Mouse (Mus musculus): ENCODE measurements at regions not wholly inside any gene's neighbourhood (a gene's known extent, or its start where the extent isn't known, plus 50 kb on each side); places are given as distances from the start of the nearest gene placed in this dataset.

DNA sequence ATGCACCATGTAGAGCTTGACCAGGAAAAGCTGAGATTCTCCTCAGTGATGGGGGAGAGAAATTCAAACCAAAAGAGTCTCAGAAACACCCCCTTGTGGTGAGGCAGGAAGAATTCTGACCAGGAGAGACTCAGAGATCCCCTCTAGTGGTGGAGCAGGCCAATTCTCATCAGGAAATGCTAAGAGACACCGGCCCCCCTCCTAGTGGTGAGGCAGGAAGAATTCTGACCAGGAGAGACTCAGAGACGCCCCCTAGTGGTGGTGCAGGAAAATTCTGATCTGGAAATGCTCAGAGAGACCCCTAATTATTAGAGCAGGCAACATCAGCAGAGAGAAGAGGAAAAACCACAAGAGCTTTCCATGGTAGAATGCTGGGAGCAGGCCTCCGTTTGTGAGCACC, 303.4 kb downstream of the Dcdc2c start:
- DNase-seq (ENCODE audit: low spot score) (no peak), ATAC-seq (ENCODE audit: extremely low read depth, insufficient number of reproducible peaks, low FRiP score, poor library complexity, severe bottlenecking) (no peak)
- H3K9me3 ChIP-seq (replicated peaks): peaks cover 34% of the 10 kb centered on the region
- H3K36me3 ChIP-seq (replicated peaks): no peaks in the 10 kb centered on the region
- H3K27me3 ChIP-seq (ENCODE audit: insufficient read depth, low read length): no peaks in the 10 kb centered on the region
- no peak overlapping the region for H3K4me3 ChIP-seq (ENCODE audit: low read depth, low read length)
- H3K4me1 ChIP-seq (ENCODE audit: insufficient read depth, low read depth, low read length): no peaks in the 10 kb centered on the region
- no peak for TF ChIP-seq GATA2 (IDR thresholded peaks at IDR 0.05; ENCODE audit: borderline replicate concordance, low read depth, low read length)
- no peak for TF ChIP-seq CTCF (IDR thresholded peaks at IDR 0.05; ENCODE audit: low read depth, low read length)
- TF ChIP-seq POLR2AphosphoS5 (IDR thresholded peaks at IDR 0.05; ENCODE audit: insufficient replicate concordance, low read depth, low read length): no peak
- no peak for TF ChIP-seq GATA1 (IDR thresholded peaks at IDR 0.05; ENCODE audit: borderline replicate concordance, low read length)
- no peak for TF ChIP-seq TAL1 (conservative IDR thresholded peaks at IDR 0.05; ENCODE audit: low read depth, low read length)

DNA sequence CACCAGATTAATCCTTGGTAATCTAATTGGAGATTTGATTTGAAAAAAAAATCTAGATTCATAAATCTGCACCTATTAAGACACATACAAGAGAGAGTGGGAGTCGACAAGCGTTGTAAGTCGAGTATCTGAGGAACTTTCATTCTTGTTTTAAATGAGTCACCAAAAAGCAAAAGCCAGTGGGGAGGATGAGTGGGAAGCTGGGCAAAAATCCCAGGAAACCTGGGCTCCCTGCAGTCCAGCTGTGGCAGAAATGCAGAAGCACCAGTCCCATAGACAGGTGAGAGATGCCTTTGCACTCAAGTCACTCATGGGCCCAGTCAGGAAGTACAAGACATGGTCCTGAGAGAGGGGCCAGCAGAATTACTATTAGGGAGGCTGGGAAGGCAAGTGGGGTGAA, 303.9 kb downstream of the Dcdc2c start:
- Histone ChIP-seq H3K4me1 (ENCODE audit: insufficient read depth, low read depth, low read length) (no peaks in the 10 kb centered on the region), H3K4me3 (ENCODE audit: low read depth, low read length) (no peak overlapping the region), H3K36me3 (replicated peaks) (no peaks in the 10 kb centered on the region), H3K27me3 (ENCODE audit: insufficient read depth, low read length) (no peaks in the 10 kb centered on the region), H3K9me3 (replicated peaks) (peaks cover 29% of the 10 kb centered on the region)
- DNase-seq (ENCODE audit: low spot score): no peak
- no peak for TF ChIP-seq GATA2 (IDR thresholded peaks at IDR 0.05; ENCODE audit: borderline replicate concordance, low read depth, low read length)
- no peak for TF ChIP-seq TAL1 (conservative IDR thresholded peaks at IDR 0.05; ENCODE audit: low read depth, low read length)
- no peak for TF ChIP-seq POLR2AphosphoS5 (IDR thresholded peaks at IDR 0.05; ENCODE audit: insufficient replicate concordance, low read depth, low read length)
- no peak for TF ChIP-seq GATA1 (IDR thresholded peaks at IDR 0.05; ENCODE audit: borderline replicate concordance, low read length)
- TF ChIP-seq CTCF (IDR thresholded peaks at IDR 0.05; ENCODE audit: low read depth, low read length): no peak
- ATAC-seq (ENCODE audit: extremely low read depth, insufficient number of reproducible peaks, low FRiP score, poor library complexity, severe bottlenecking): no peak

DNA sequence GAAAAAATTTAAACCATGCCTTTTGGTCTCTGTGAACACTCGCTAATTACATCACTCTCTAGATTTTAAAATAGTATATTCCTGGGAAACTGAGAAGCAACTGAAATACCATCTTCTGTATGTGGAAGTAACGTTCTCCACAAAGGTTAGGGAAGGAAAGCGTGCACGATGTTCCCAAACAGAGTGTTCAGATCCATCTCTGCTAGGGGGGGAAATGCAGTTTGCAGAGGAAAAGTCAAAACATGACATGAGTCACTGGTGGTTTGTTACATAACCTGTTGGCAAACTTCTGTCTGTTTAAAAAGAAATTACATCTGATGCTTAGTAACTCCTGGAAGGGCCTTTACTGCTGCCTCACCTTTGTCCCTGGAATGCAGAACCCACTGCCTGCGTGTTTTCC, 314.2 kb downstream of the Dcdc2c start:
- Histone ChIP-seq H3K4me3 (ENCODE audit: low read depth, low read length) (no peak overlapping the region), H3K9me3 (replicated peaks) (peaks cover 31% of the 10 kb centered on the region), H3K4me1 (ENCODE audit: insufficient read depth, low read depth, low read length) (no peaks in the 10 kb centered on the region), H3K27me3 (ENCODE audit: insufficient read depth, low read length) (no peaks in the 10 kb centered on the region), H3K36me3 (replicated peaks) (no peaks in the 10 kb centered on the region)
- DNase-seq (ENCODE audit: low spot score): no peak
- TF ChIP-seq GATA1 (IDR thresholded peaks at IDR 0.05; ENCODE audit: borderline replicate concordance, low read length): no peak
- no peak for TF ChIP-seq GATA2 (IDR thresholded peaks at IDR 0.05; ENCODE audit: borderline replicate concordance, low read depth, low read length)
- no peak for TF ChIP-seq POLR2AphosphoS5 (IDR thresholded peaks at IDR 0.05; ENCODE audit: insufficient replicate concordance, low read depth, low read length)
- no peak for TF ChIP-seq TAL1 (conservative IDR thresholded peaks at IDR 0.05; ENCODE audit: low read depth, low read length)
- no peak for TF ChIP-seq CTCF (IDR thresholded peaks at IDR 0.05; ENCODE audit: low read depth, low read length)
- no peak for ATAC-seq (ENCODE audit: extremely low read depth, insufficient number of reproducible peaks, low FRiP score, poor library complexity, severe bottlenecking)

DNA sequence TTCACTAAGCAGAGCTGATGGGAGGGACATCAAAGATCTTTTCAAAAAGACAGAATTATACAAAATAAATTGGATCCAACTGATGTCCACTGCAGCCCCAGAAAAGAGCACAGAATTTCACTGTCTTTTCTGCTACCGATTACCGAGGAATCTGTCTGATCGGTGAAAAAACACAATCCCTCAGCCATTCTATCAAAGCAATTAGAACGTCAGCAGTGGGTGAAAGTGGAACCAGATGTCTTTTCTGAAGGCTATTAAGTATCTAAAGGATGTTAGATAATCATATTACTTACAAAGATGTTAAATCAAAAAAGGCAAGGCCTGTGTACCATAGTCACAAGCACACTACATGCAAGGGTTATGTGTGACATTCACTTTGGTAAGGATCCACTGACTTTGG, 315.2 kb downstream of the Dcdc2c start:
- Histone ChIP-seq H3K4me3 (ENCODE audit: low read depth, low read length) (no peak overlapping the region), H3K9me3 (replicated peaks) (peaks cover 38% of the 10 kb centered on the region), H3K27me3 (ENCODE audit: insufficient read depth, low read length) (no peaks in the 10 kb centered on the region), H3K36me3 (replicated peaks) (no peaks in the 10 kb centered on the region), H3K4me1 (ENCODE audit: insufficient read depth, low read depth, low read length) (no peaks in the 10 kb centered on the region)
- no peak for ATAC-seq (ENCODE audit: extremely low read depth, insufficient number of reproducible peaks, low FRiP score, poor library complexity, severe bottlenecking)
- DNase-seq (ENCODE audit: low spot score): no peak
- TF ChIP-seq POLR2AphosphoS5 (IDR thresholded peaks at IDR 0.05; ENCODE audit: insufficient replicate concordance, low read depth, low read length) (no peak), TAL1 (conservative IDR thresholded peaks at IDR 0.05; ENCODE audit: low read depth, low read length) (no peak), CTCF (IDR thresholded peaks at IDR 0.05; ENCODE audit: low read depth, low read length) (no peak)

DNA sequence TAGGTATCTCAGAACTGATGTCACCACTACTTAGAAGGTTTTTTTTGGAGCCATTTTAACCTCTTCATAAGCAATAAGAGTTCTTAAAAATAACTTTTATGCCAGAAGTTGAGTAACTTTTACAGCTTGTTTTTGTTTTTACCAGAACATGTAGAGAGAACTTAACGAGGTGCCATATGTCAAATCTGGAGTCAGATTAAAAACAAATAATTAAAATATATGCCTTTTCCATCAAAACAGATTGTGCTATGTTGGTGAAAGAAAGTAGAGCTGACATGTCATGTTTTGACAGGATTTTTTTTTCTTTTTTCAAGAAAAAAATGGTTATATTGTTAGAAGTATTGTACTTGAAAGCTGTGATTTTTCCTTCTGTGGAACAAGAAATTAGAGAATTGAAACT, 349.4 kb downstream of the Dcdc2c start:
- TF ChIP-seq POLR2AphosphoS5 (IDR thresholded peaks at IDR 0.05; ENCODE audit: insufficient replicate concordance, low read depth, low read length): no peak
- TF ChIP-seq GATA1 (IDR thresholded peaks at IDR 0.05; ENCODE audit: borderline replicate concordance, low read length): no peak
- no peak for TF ChIP-seq GATA2 (IDR thresholded peaks at IDR 0.05; ENCODE audit: borderline replicate concordance, low read depth, low read length)
- TF ChIP-seq TAL1 (conservative IDR thresholded peaks at IDR 0.05; ENCODE audit: low read depth, low read length): no peak
- TF ChIP-seq CTCF (IDR thresholded peaks at IDR 0.05; ENCODE audit: low read depth, low read length): no peak
- no peak overlapping the region for H3K4me3 ChIP-seq (ENCODE audit: low read depth, low read length)
- DNase-seq (ENCODE audit: low spot score) (no peak), ATAC-seq (ENCODE audit: extremely low read depth, insufficient number of reproducible peaks, low FRiP score, poor library complexity, severe bottlenecking) (no peak)
- peaks cover 21% of the 10 kb centered on the region for H3K9me3 ChIP-seq (replicated peaks)
- H3K36me3 ChIP-seq (replicated peaks): no peaks in the 10 kb centered on the region
- no peaks in the 10 kb centered on the region for H3K4me1 ChIP-seq (ENCODE audit: insufficient read depth, low read depth, low read length)
- H3K27me3 ChIP-seq (ENCODE audit: insufficient read depth, low read length): no peaks in the 10 kb centered on the region

DNA sequence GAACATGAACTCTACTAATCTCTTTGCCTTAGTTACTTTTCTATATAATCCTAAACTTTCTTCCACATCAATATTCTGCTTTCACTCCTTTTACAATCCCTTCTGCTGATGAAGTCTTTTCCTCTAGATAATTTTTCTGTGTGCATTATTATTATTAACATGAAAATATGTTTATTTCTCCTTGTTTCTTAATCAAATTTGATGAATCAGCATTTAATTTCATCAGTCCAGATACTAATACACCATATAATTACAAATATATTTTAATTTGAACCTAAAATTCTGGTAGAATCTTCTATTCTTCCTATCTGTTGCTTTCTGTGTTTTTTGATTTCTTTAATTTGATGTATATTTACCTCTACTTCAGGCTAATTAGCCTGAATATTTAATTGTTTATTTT, 365.5 kb downstream of the Dcdc2c start:
- Histone ChIP-seq H3K4me3 (ENCODE audit: low read depth, low read length) (no peak overlapping the region), H3K27me3 (ENCODE audit: insufficient read depth, low read length) (no peaks in the 10 kb centered on the region), H3K9me3 (replicated peaks) (peaks cover 12% of the 10 kb centered on the region), H3K4me1 (ENCODE audit: insufficient read depth, low read depth, low read length) (no peaks in the 10 kb centered on the region), H3K36me3 (replicated peaks) (no peaks in the 10 kb centered on the region)
- ATAC-seq (ENCODE audit: extremely low read depth, insufficient number of reproducible peaks, low FRiP score, poor library complexity, severe bottlenecking): no peak
- DNase-seq (ENCODE audit: low spot score): no peak
- TF ChIP-seq TAL1 (conservative IDR thresholded peaks at IDR 0.05; ENCODE audit: low read depth, low read length) (no peak), CTCF (IDR thresholded peaks at IDR 0.05; ENCODE audit: low read depth, low read length) (no peak), POLR2AphosphoS5 (IDR thresholded peaks at IDR 0.05; ENCODE audit: insufficient replicate concordance, low read depth, low read length) (no peak), GATA2 (IDR thresholded peaks at IDR 0.05; ENCODE audit: borderline replicate concordance, low read depth, low read length) (no peak), GATA1 (IDR thresholded peaks at IDR 0.05; ENCODE audit: borderline replicate concordance, low read length) (no peak)

DNA sequence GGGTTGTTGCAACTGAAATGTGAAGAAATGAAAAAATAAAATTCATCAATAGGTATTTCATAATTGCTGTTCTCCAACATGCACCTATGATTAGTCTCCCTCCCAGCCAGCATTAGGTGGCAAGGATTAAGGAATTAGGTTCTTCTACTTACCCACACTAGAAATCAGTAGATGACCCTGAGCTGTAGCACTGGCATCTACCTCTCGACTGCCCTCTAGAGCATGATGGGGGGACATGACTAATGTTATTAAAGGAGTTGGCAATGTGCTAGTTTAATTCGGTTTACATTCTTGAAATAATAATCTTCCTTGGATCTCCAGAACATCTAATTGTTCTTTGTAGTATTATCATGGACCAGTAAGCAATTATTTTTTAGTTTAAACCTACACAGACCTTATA, 370.9 kb downstream of the Dcdc2c start:
- TF ChIP-seq POLR2AphosphoS5 (IDR thresholded peaks at IDR 0.05; ENCODE audit: insufficient replicate concordance, low read depth, low read length): no peak
- TF ChIP-seq CTCF (IDR thresholded peaks at IDR 0.05; ENCODE audit: low read depth, low read length): no peak
- no peak for TF ChIP-seq GATA1 (IDR thresholded peaks at IDR 0.05; ENCODE audit: borderline replicate concordance, low read length)
- no peak for TF ChIP-seq TAL1 (conservative IDR thresholded peaks at IDR 0.05; ENCODE audit: low read depth, low read length)
- no peak for TF ChIP-seq GATA2 (IDR thresholded peaks at IDR 0.05; ENCODE audit: borderline replicate concordance, low read depth, low read length)
- no peak for DNase-seq (ENCODE audit: low spot score)

More for the DNA sequence above, 370.9 kb downstream of the Dcdc2c start:
- ATAC-seq (ENCODE audit: extremely low read depth, insufficient number of reproducible peaks, low FRiP score, poor library complexity, severe bottlenecking): no peak
- Histone ChIP-seq H3K9me3 (replicated peaks) (peaks cover 25% of the 10 kb centered on the region), H3K4me1 (ENCODE audit: insufficient read depth, low read depth, low read length) (no peaks in the 10 kb centered on the region), H3K27me3 (ENCODE audit: insufficient read depth, low read length) (no peaks in the 10 kb centered on the region), H3K36me3 (replicated peaks) (no peaks in the 10 kb centered on the region), H3K4me3 (ENCODE audit: low read depth, low read length) (no peak overlapping the region)

Measured in G1E (cell line).